Mouse (Mus musculus) cerebellum, adult 11 months (tissue): ENCODE data around the gene Wasf2.

ENCODE experiments used
- DNase-seq: peaks from one replicate; pipeline ENCODE4 v3.0.0; 2022

Wasf2 gene

DNA sequence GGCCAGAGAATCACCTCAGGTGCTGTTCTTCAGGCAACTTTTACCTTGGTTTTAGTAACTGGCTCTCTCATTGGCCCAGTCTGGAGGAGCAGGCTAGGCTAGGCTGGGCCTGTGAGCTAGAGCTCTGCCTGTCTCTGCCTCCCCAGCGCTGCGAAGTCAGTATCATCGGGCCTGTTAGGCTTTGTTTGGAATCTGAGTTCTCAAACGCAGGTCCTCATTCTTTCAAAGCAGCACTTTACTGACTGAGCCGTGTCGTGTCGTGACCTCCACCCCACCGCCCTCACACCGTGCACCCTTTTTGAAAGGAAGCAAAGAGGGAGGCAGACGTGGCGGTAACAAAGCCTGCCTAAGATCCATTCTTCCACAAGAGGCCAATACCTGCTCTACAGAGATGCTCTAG, 914 bp upstream of the Wasf2 start:
- DNase-seq: no peak

GRCm38 (mm10) chr4:133130890-133131741, 811 bp downstream of the Wasf2 start:
- no peak for DNase-seq

DNA sequence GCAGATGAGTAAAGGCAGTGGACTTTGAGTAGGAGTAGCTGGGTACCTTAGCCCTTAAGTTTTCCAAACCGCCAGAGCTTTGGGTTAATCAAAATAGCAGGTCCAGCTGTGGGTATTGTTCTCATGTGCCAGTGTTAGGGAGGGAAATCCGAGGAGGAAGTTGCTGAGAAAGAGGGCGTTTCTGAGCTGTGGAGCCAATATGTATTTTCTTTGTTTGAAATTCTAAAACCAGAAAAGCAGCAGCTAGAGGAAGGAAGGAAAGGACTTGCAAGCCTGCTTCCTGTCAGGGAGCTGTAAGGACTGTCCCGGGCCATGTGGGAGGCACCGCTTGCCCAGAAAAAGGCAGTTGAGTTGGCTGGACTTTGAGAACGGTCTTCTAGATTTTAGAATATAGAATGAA, 1.7 kb downstream of the Wasf2 start:
- no peak for DNase-seq

DNA sequence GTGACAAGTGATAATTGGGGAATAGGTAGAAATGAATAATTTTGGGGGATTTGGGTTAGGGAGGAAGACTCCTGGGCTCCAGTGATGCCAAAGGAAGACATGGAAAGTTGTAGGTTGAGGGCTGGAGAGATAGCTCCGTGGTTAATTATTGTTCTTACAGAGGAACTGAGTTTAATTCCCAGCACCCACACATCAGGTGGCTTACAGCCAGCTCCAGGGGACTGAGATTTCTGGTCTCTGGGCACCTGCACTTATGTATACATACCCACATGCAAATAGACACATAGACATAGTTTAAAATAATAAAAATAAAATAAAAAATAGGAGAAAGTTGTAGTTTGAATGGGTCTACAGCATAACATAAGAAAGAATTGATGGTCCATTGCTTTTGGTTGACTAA, 6.6 kb downstream of the Wasf2 start:
- no peak for DNase-seq

GRCm38 (mm10) chr4:133138971-133139370, 8.7 kb downstream of the Wasf2 start:
- no peak for DNase-seq

DNA sequence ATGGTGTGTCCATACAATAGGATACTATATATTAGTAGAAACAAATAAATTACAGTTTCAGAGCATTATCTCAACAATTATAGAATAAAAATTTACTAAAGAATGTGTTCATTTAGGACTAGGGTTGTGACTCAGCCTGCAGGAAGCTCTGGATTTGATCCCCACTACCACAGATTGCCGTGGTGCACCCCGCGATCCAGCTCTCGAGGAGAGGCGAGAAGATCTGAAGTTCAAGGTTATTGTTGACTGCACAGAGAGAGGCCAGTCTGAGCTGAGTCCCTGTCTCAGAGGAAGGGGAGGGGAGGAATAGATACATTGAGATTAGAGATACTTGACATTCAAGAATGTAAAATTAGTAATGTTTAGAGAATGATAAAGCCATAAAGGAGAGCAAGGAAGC, 24.7 kb downstream of the Wasf2 start:
- DNase-seq: no peak

DNA sequence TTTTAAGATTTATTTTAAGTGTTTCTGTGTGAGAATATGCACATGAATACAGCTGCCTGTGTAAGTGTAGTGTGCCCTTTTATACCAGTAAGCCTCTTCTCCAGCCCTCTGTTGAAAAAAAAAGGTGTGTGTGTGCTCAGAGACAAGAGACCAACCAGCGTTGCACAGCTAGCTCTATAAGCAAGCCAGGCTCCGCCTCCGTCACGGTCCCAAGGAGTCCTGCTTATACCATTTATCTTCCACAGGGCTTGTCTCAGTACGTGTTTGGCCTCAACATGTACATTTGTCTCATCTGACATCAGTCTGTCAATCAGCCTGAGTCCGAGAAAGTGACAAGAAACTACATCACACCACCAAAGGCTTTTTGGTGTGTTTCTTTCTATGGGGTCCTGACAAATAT, 25.4 kb downstream of the Wasf2 start:
- no peak for DNase-seq

GRCm38 (mm10) chr4:133156422-133156821, 26.1 kb downstream of the Wasf2 start:
- no peak for DNase-seq

GRCm38 (mm10) chr4:133156831-133157230, 26.5 kb downstream of the Wasf2 start:
- DNase-seq: no peak

- DNase-seq: no peak
These were observed 28.8 kb downstream of the Wasf2 start for GRCm38 (mm10) chr4:133159127-133159526.

GRCm38 (mm10) chr4:133159646-133160045, 29.3 kb downstream of the Wasf2 start:
- no peak for DNase-seq

- no peak for DNase-seq
These were observed 29.9 kb downstream of the Wasf2 start for GRCm38 (mm10) chr4:133160211-133160610.

DNA sequence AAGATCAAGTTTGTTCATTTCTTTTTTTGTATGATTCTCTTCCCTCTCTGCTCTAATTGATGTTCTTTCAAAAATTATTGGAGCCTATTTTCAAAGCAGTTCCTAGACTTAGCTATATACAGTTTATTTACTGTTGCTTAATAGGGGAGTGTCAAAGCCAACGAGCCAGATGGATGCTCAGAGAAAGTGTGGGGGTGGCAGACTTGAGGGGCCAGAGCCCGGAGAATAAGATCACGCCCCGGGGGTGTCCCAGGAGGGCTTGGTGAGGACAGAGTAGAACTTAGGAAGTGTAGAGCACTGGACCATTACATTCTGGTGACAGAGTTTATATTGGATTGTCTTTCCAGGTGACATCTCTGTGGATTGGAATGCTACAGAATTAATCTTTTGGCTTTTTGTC, 30.5 kb downstream of the Wasf2 start:
- no peak for DNase-seq

GRCm38 (mm10) chr4:133162196-133162595, 31.9 kb downstream of the Wasf2 start:
- no peak for DNase-seq

GRCm38 (mm10) chr4:133166773-133167172, 36.5 kb downstream of the Wasf2 start:
- no peak for DNase-seq

DNA sequence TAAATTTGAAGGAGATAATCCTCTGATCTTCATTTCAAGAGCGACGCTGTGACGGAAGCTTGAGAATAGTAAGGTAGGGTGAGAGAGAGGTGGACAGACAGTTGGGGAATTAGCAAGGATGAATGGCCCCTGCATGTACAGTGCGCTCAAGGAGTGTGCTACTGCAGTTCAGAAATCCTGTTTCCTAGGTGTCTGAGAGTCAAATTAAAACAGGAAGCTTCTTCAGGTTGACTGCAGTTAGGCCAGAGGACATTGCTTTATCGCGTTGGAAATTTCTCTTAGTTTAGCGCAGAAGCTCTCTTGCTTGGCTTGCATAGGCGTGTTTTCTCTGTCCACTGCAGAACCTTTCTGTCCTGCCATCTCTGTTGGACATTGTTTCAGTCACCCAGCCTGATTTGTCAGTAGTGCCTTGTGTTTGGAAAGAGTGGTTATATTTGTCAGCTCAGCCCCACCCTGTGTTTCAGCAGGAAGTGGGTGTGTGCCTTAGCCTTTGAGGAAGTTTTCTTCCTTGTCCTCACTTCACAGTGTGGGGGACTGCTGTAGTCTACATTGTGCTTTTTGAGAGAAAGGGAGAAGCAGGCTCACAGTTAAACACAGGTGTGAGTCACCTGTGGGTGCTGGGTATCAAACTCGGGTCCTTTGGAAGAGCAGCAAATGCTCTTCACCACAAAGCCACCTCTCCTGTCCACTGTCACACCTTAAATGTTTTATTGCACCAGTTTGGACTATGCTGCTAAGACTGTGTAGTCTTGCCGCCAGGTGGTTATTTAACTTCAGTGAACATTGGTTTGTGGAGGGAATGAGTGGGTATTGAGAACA, 39.1 kb downstream of the Wasf2 start:
- DNase-seq: no peak

- no peak for DNase-seq
These were observed 39.8 kb downstream of the Wasf2 start for GRCm38 (mm10) chr4:133170056-133170524.

- DNase-seq: no peak
These were observed 40.3 kb downstream of the Wasf2 start for GRCm38 (mm10) chr4:133170616-133171015.

DNA sequence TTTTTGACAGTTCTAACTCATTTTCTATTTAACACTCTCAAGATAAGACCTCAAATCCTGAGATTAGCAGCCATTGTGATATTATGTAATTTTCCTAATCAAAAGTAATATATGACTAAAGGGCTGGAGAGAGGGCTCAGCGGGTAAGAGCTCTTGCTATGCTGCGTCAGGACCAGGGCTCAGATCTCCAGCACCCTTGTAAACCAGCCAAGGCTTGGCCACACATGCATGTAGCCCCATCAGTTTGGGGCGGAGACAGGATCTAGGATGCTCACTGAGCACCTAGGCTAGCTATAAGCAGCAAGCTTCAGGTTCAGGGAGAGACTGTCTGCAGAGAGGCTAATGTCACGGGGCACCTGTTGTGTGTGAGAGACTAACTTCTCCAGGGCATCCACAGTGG, 42.1 kb downstream of the Wasf2 start:
- DNase-seq: no peak

DNA sequence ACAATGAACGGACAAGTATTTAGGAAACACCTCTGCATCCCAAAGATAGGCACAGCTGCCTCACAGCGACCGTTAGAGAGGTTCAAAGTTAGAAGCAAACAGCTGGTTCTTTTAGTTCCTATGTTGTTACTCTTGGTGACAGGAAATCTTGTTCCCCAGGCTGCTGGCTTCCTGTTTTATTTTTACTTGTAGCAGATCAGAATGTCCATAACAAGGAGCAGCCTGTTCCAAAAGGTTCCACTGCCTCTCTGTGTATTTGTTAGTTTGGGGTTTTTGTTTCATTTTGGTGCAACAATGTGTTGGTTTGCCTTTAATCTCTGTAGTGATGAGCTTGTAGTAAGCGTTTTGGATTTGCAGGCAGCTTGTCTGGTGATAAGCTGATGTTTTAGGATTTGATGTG, 44.1 kb downstream of the Wasf2 start:
- DNase-seq: no peak

DNA sequence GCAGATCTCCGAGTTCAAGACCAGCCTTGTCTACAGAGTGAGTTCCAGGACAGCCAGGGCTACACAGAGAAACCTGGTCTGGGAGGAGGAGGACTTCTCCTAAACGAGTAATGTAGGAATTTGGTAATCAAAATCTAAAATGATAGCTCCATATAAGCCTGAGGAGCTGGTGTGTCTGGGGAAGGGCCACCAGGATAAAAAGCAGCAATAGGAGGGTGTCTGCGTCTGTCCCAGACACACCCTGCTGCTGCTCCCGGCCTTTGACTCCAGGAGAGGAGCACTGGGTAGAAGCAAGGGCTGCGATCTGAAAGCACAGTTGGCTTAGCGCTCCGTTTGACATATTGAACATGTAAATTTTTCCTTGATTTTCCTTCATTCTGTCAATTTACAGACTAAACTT, 45.0 kb downstream of the Wasf2 start:
- DNase-seq: no peak

GRCm38 (mm10) chr4:133175998-133176760, 45.9 kb downstream of the Wasf2 start:
- no peak for DNase-seq

DNA sequence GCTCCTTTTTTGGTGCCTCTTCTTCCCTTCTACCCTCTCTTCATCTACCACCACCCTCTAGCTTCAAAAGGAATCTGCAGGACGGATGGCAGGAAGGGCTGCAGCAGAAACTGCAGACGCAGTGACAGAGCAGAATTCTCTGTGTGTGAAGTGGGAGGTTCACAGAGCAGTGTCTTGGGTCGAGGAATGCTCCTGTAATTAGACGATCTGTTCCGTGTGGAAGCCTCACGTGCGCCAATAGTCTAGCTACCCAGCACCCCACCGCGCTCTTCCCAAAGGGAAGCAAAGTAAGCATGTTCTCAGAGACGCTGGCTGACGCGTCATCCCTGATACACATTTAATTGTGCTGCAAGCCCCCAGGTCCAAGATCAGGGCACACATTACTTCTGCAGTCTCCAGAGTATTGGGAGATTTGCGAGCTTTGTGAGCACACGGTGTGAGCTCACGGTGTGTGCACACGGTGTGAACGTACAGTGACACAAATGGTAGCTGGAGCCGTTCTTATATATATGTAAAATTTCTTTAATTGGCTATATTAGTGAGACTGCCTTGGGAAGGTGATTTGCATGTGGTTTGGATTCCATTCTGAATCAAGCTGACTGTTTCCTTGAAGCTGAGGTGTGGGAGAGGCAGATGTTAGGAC, 46.6 kb downstream of the Wasf2 start:
- DNase-seq: no peak
